Mouse (Mus musculus) myocyte (in vitro differentiated cells): ENCODE measurements at regions not wholly inside any gene's neighbourhood (a gene's known extent, or its start where the extent isn't known, plus 50 kb on each side); places are given as distances from the start of the nearest gene placed in this dataset.

Experiments
- CEBPB ChIP-seq: IDR thresholded peaks from 2 replicates; pipeline ENCODE4 v1.6.1; 2011; ENCODE audit warnings: mild to moderate bottlenecking, moderate library complexity; ENCODE audit not compliant: poor library complexity, insufficient read depth, severe bottlenecking
- MAX ChIP-seq: IDR thresholded peaks from one replicate; pipeline ENCODE4 v1.6.1; 2011; ENCODE audit warnings: low read depth, mild to moderate bottlenecking, control low read depth
- MYOD1 ChIP-seq, 3 experiments: IDR thresholded peaks; one replicate each; pipeline ENCODE4 v1.6.1; 2011; ENCODE audit warnings: control low read depth in 2 of 3, low read depth in 2 of 3, mild to moderate bottlenecking in 2 of 3, moderate library complexity in 1 of 3; ENCODE audit not compliant: insufficient read length in 2 of 3, control insufficient read depth in 1 of 3
- POLR2A ChIP-seq: IDR thresholded peaks from one replicate; pipeline ENCODE4 v1.6.1; 2011; ENCODE audit warnings: low read depth, mild to moderate bottlenecking, control low read depth, moderate library complexity; ENCODE audit not compliant: insufficient read length
- SRF ChIP-seq: IDR thresholded peaks from one replicate; pipeline ENCODE4 v1.6.1; 2011; ENCODE audit warnings: low read depth; ENCODE audit not compliant: control insufficient read depth, insufficient read length
- USF1 ChIP-seq: IDR thresholded peaks from one replicate; pipeline ENCODE4 v1.6.1; 2011; ENCODE audit warnings: low read depth, mild to moderate bottlenecking, control low read depth, moderate library complexity

DNA sequence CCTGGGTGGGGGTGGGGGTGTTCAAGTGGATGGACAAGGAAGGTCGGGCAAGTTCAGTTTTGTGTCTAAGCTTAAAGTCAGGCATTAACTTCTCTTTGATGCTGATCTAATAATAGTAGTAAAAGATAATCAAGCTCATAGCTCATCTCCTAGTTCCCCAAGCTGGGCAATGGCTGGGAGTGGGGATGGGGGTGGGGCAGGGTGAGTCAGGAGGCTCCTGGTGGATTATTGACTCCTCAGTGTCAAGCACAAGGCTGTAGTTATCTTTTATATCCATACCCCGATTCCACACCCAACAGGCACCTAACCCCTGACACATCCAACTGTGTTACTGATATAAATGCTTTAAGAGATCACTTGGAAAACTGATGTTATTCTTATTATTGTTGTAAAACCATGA lies 315.0 kb downstream of the Pten start:
- TF ChIP-seq MYOD1 (IDR thresholded peaks at IDR 0.05; ENCODE audit: control insufficient read depth in 1 of 3, insufficient read length in 2 of 3, low read depth in 2 of 3) (no peak), POLR2A (no peak), MAX (no peak), USF1 (no peak), SRF (no peak), CEBPB (no peak)
